Mouse (Mus musculus) stomach, embryonic 14.5 days (tissue): ENCODE results near the gene Mdfic. TPM values are rescaled to one million over a fixed set of nuclear protein-coding genes. Genes with fewer than 3 reads are reported as not detected.

ENCODE experiments used
- ATAC-seq: fragments of 200-750 bp; cut with Nextera tagmentation; 2 replicates; pipeline ENCODE4 v1.8.0; 2017; ENCODE audit warnings: low read depth, moderate TSS enrichment; ENCODE audit not compliant: insufficient number of reproducible peaks, insufficient read depth, low FRiP score
- H3K27ac ChIP-seq: fragments of 300-500 bp; sonication (generic); 2 replicates; pipeline ENCODE4 v1.5.1; 2014; ENCODE audit warnings: mild to moderate bottlenecking, low read length, moderate library complexity, mixed read lengths
- H3K27me3 ChIP-seq: fragments of 300-500 bp; sonication (generic); 2 replicates; pipeline ENCODE4 v1.6.1; 2014; ENCODE audit warnings: low read length, control low read depth, mixed read lengths; ENCODE audit not compliant: control insufficient read depth, insufficient read depth
- H3K36me3 ChIP-seq: fragments of 300-500 bp; sonication (generic); 2 replicates; pipeline ENCODE4 v1.6.1; 2014; ENCODE audit warnings: mild to moderate bottlenecking, control low read depth, low read length, moderate library complexity, mixed read lengths; ENCODE audit not compliant: control insufficient read depth, insufficient read depth
- H3K4me1 ChIP-seq: fragments of 300-500 bp; sonication (generic); 2 replicates; pipeline ENCODE4 v1.6.1; 2014; ENCODE audit warnings: low read length, control low read depth, mixed read lengths; ENCODE audit not compliant: control insufficient read depth, insufficient read depth
- H3K4me2 ChIP-seq: fragments of 300-500 bp; sonication (generic); replicated peaks from 2 replicates; pipeline ENCODE4 v1.6.1; 2014; ENCODE audit warnings: low read depth, low read length, control low read depth
- H3K4me3 ChIP-seq: fragments of 300-500 bp; sonication (generic); 2 replicates; pipeline ENCODE4 v1.5.1; 2014; ENCODE audit warnings: low read depth, low read length, control low read depth
- H3K9ac ChIP-seq: fragments of 300-500 bp; sonication (generic); replicated peaks from 2 replicates; pipeline ENCODE4 v1.6.1; 2014; ENCODE audit warnings: low read depth, mild to moderate bottlenecking, control low read depth, low read length, moderate library complexity, mixed read lengths
- H3K9me3 ChIP-seq: fragments of 300-500 bp; sonication (generic); 2 replicates; pipeline ENCODE4 v1.6.1; 2016; ENCODE audit warnings: low read depth, low read length, control low read depth; ENCODE audit not compliant: control insufficient read depth
- WGBS: fragments of 180-500 bp; shearing (Covaris S2); extraction: QIAGEN DNeasy Blood & Tissue Kit; methylation state at CpG from one replicate; pipeline ENCODE4 v1.1.7; 2014; 5-methylcytosine and 5-hydroxymethylcytosine counted together
- polyA plus RNA-seq: library from polyadenylated mRNA; unstranded; fragments of >200 nt; fragmentation: Nextera tagmentation; extraction: Ambion mirVana; gene quantifications from 2 replicates; pipeline ENCODE4 v1.2.1, GENCODE M21; 2014

Gene Mdfic
- polyA plus RNA-seq, 1 experiment from 2014 or later = 15.6 TPM

GRCm38 (mm10) chr6:15758394-15758793, 37.9 kb downstream of the Mdfic start:
- no peaks in the 10 kb centered on the region for H3K36me3 ChIP-seq
- H3K4me2 ChIP-seq = no peak overlapping the region
- H3K27ac ChIP-seq = no peak overlapping the region
- no peaks in the 10 kb centered on the region for H3K9me3 ChIP-seq
- no peak overlapping the region for H3K4me3 ChIP-seq
- peaks cover 9% of the 10 kb centered on the region; the same call in 1 of the 2 replicates for H3K4me1 ChIP-seq
- ATAC-seq = no peak
- no peak overlapping the region for H3K9ac ChIP-seq
- H3K27me3 ChIP-seq = no peaks in the 10 kb centered on the region
- WGBS = 54% methylated on average over 3 of the region's 3 CpGs

- H3K27me3 ChIP-seq = no peaks in the 10 kb centered on the region
- H3K4me2 ChIP-seq = no peak overlapping the region
- H3K9me3 ChIP-seq = no peaks in the 10 kb centered on the region
- H3K4me1 ChIP-seq = peaks cover 9% of the 10 kb centered on the region; the same call in 1 of the 2 replicates
- H3K36me3 ChIP-seq = no peaks in the 10 kb centered on the region
- WGBS = 67% methylated on average over 6 of the region's 6 CpGs
- H3K27ac ChIP-seq = no peak overlapping the region
- no peak overlapping the region for H3K9ac ChIP-seq
- no peak overlapping the region for H3K4me3 ChIP-seq
- peak; percentile 49; the same call in 1 of the 2 replicates for ATAC-seq
Observed at GRCm38 (mm10) chr6:15760750-15761149, 40.3 kb downstream of the Mdfic start.

GRCm38 (mm10) chr6:15764039-15764438, 43.6 kb downstream of the Mdfic start:
- no peaks in the 10 kb centered on the region for H3K27me3 ChIP-seq
- H3K36me3 ChIP-seq = no peaks in the 10 kb centered on the region
- H3K9ac ChIP-seq = no peak overlapping the region
- no peak overlapping the region; the same call in 1 of the 2 replicates for H3K27ac ChIP-seq
- H3K9me3 ChIP-seq = no peaks in the 10 kb centered on the region
- WGBS = 66% methylated on average over 7 of the region's 7 CpGs
- H3K4me2 ChIP-seq = no peak overlapping the region
- ATAC-seq = no peak
- H3K4me3 ChIP-seq = no peak overlapping the region
- H3K4me1 ChIP-seq = peaks cover 9% of the 10 kb centered on the region; the same call in 1 of the 2 replicates

GRCm38 (mm10) chr6:15767460-15767859, 47.0 kb downstream of the Mdfic start:
- WGBS = 89% methylated on average over 6 of the region's 6 CpGs
- no peaks in the 10 kb centered on the region for H3K27me3 ChIP-seq
- no peak for ATAC-seq
- H3K9ac ChIP-seq = no peak overlapping the region
- no peaks in the 10 kb centered on the region for H3K4me1 ChIP-seq
- no peak overlapping the region for H3K27ac ChIP-seq
- no peak overlapping the region for H3K4me2 ChIP-seq
- no peak overlapping the region for H3K4me3 ChIP-seq
- no peaks in the 10 kb centered on the region for H3K9me3 ChIP-seq
- H3K36me3 ChIP-seq = peaks cover 6% of the 10 kb centered on the region; the same call in 1 of the 2 replicates

GRCm38 (mm10) chr6:15770128-15770527, 49.7 kb downstream of the Mdfic start:
- no peak for ATAC-seq
- Histone ChIP-seq H3K4me2 (no peak overlapping the region), H3K9ac (no peak overlapping the region), H3K27me3 (no peaks in the 10 kb centered on the region), H3K9me3 (no peaks in the 10 kb centered on the region), H3K27ac (no peak overlapping the region), H3K4me1 (no peaks in the 10 kb centered on the region), H3K36me3 (peaks cover 6% of the 10 kb centered on the region; the same call in 1 of the 2 replicates), H3K4me3 (no peak overlapping the region)
- WGBS = 36% methylated on average over 8 of the region's 8 CpGs

GRCm38 (mm10) chr6:15777070-15777469, 56.6 kb downstream of the Mdfic start:
- Histone ChIP-seq H3K4me1 (no peaks in the 10 kb centered on the region), H3K27ac (no peak overlapping the region), H3K27me3 (no peaks in the 10 kb centered on the region), H3K9me3 (no peaks in the 10 kb centered on the region), H3K4me3 (no peak overlapping the region), H3K36me3 (peaks cover 5% of the 10 kb centered on the region; the same call in 1 of the 2 replicates), H3K4me2 (no peak overlapping the region), H3K9ac (no peak overlapping the region)
- ATAC-seq = no peak
- 88% methylated on average over 3 of the region's 3 CpGs for WGBS

GRCm38 (mm10) chr6:15780127-15780526, 59.7 kb downstream of the Mdfic start:
- H3K4me2 ChIP-seq = no peak overlapping the region
- no peak overlapping the region for H3K9ac ChIP-seq
- peaks cover 5% of the 10 kb centered on the region; the same call in 1 of the 2 replicates for H3K36me3 ChIP-seq
- H3K27me3 ChIP-seq = no peaks in the 10 kb centered on the region
- no peaks in the 10 kb centered on the region for H3K4me1 ChIP-seq
- no peak overlapping the region for H3K27ac ChIP-seq
- H3K4me3 ChIP-seq = no peak overlapping the region
- no peak for ATAC-seq
- H3K9me3 ChIP-seq = no peaks in the 10 kb centered on the region

- Histone ChIP-seq H3K9ac (no peak overlapping the region), H3K27ac (no peak overlapping the region), H3K9me3 (no peaks in the 10 kb centered on the region), H3K4me1 (no peaks in the 10 kb centered on the region), H3K36me3 (0 out of 2 replicates have a peak, but pooled peaks cover under 1% of the 10 kb centered on the region), H3K4me2 (no peak overlapping the region), H3K4me3 (no peak overlapping the region), H3K27me3 (no peaks in the 10 kb centered on the region)
- no peak for ATAC-seq
- 73% methylated on average over 2 of the region's 2 CpGs for WGBS
Observed at GRCm38 (mm10) chr6:15780688-15781087, 60.2 kb downstream of the Mdfic start.
